Mouse (Mus musculus) brain, embryonic 14.5 days (tissue): Measurements from ENCODE around the gene Vmn1r235.

ENCODE experiments used
- CTCF ChIP-seq: fragments of 200-500 bp; IDR thresholded peaks from 2 replicates; pipeline ENCODE4 v1.5.1; 2012; ENCODE audit warnings: inconsistent platforms, mild to moderate bottlenecking, moderate library complexity, borderline replicate concordance; ENCODE audit not compliant: insufficient read depth, insufficient read length; ENCODE audit errors: extremely low read depth
- POLR2A ChIP-seq: fragments of 200-500 bp; IDR thresholded peaks from 2 replicates; pipeline ENCODE4 v1.6.1; 2012; ENCODE audit warnings: mild to moderate bottlenecking, inconsistent platforms, borderline replicate concordance; ENCODE audit not compliant: poor library complexity, insufficient read depth, insufficient read length, severe bottlenecking; ENCODE audit errors: extremely low read depth

GRCm38 (mm10) chr17:21282642-21283041, 26.4 kb downstream of the Vmn1r235 start, which contains the start of gene Vmn1r236:
- TF ChIP-seq POLR2A (no peak), CTCF (no peak)
